Mouse (Mus musculus): ENCODE measurements around the gene Dusp18.

The Dusp18 gene

GRCm38 (mm10) chr11:3894406-3895281 is at the start of gene Dusp18, which contains the start of gene 4921536K21Rik:
TSS of gene Dusp18 (plus strand) at chr11:3895240.
TSS of gene 4921536K21Rik (minus strand) at chr11:3895098.
- DNase-seq (ENCODE audit: low spot score in 2 of 2): peak; percentile 91 to 94

- no peak for DNase-seq (ENCODE audit: low spot score in 2 of 2)
Measured at GRCm38 (mm10) chr11:3846351-3846750, 48.7 kb upstream of the Dusp18 start.

GRCm38 (mm10) chr11:3849469-3850314 is 45.3 kb upstream of the Dusp18 start:
- DNase-seq (ENCODE audit: low spot score in 2 of 2): no peak

GRCm38 (mm10) chr11:3850315-3850614 is 44.8 kb upstream of the Dusp18 start:
- DNase-seq (ENCODE audit: low spot score in 2 of 2): no peak

GRCm38 (mm10) chr11:3850746-3851277 is 44.2 kb upstream of the Dusp18 start:
- DNase-seq (ENCODE audit: low spot score in 2 of 2): no peak

GRCm38 (mm10) chr11:3851872-3852271 is 43.2 kb upstream of the Dusp18 start:
- DNase-seq (ENCODE audit: low spot score in 2 of 2): no peak

- DNase-seq (ENCODE audit: low spot score in 2 of 2): no peak
Measured at GRCm38 (mm10) chr11:3853031-3853430, 42.0 kb upstream of the Dusp18 start.

GRCm38 (mm10) chr11:3853481-3854034 is 41.5 kb upstream of the Dusp18 start:
- peak; percentile 27 to 42 for DNase-seq (ENCODE audit: low spot score in 2 of 2)

GRCm38 (mm10) chr11:3854156-3854555 is 40.9 kb upstream of the Dusp18 start:
- no peak for DNase-seq (ENCODE audit: low spot score in 2 of 2)

GRCm38 (mm10) chr11:3855846-3856245 is 39.2 kb upstream of the Dusp18 start:
- no peak for DNase-seq (ENCODE audit: low spot score in 2 of 2)

- no peak for DNase-seq (ENCODE audit: low spot score in 2 of 2)
Measured at GRCm38 (mm10) chr11:3857902-3858301, 37.1 kb upstream of the Dusp18 start.

- no peak for DNase-seq (ENCODE audit: low spot score in 2 of 2)
Measured at GRCm38 (mm10) chr11:3859778-3860177, 35.3 kb upstream of the Dusp18 start.

- no peak for DNase-seq (ENCODE audit: low spot score in 2 of 2)
Measured at GRCm38 (mm10) chr11:3860361-3860760, 34.7 kb upstream of the Dusp18 start.

- no peak for DNase-seq (ENCODE audit: low spot score in 2 of 2)
Measured at GRCm38 (mm10) chr11:3862661-3863453, 32.2 kb upstream of the Dusp18 start.

GRCm38 (mm10) chr11:3863454-3864112 is 31.5 kb upstream of the Dusp18 start, which contains the start of gene Osbp2:
TSS of gene Osbp2 (minus strand) at chr11:3863903.
- DNase-seq (ENCODE audit: low spot score in 2 of 2): peak; percentile 49 to 63

GRCm38 (mm10) chr11:3864343-3864742 is 30.7 kb upstream of the Dusp18 start:
- no peak for DNase-seq (ENCODE audit: low spot score in 2 of 2)

GRCm38 (mm10) chr11:3876419-3876818 is 18.6 kb upstream of the Dusp18 start:
- no peak for DNase-seq (ENCODE audit: low spot score in 2 of 2)

- DNase-seq (ENCODE audit: low spot score in 2 of 2): no peak
Measured at GRCm38 (mm10) chr11:3878660-3879059, 16.4 kb upstream of the Dusp18 start.

GRCm38 (mm10) chr11:3879836-3880235 is 15.2 kb upstream of the Dusp18 start:
- DNase-seq (ENCODE audit: low spot score in 2 of 2): peak in 1 of 2 experiments; percentile 50

GRCm38 (mm10) chr11:3883711-3884110 is 11.3 kb upstream of the Dusp18 start:
- no peak for DNase-seq (ENCODE audit: low spot score in 2 of 2)

- no peak for DNase-seq (ENCODE audit: low spot score in 2 of 2)
Measured at GRCm38 (mm10) chr11:3887331-3887730, 7.7 kb upstream of the Dusp18 start.
